8 mouse cellular contexts compared by ENCODE assay signal in the genomic region with DNA sequence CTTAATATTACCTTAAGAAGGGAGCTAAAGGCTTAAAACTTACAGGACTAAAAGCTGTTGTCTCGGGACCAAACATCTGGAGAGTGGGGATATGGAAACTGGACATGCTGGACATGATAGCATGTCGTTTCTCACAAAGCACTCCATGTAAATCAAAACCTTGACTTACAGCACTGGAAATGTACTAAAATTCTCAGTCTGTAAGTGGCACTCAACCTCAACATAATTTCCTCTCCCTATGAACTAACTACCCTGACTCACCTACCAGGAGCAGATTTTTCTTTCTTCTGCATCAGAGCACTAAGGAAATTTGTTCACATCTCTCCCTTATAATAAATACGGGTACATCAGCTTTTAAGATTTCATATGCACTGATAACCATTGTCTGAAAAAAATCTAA. TPM values are rescaled to one million over a fixed set of nuclear protein-coding genes. Genes with fewer than 3 reads are reported as not detected.
DNase-seq lines count a peak whose midpoint lies in the region; ATAC-seq and TF ChIP-seq lines count a peak whose summit lies in the region.

No protein-coding gene starts in this region.

- 19% methylated on average over 3 of the region's 3 CpGs for WGBS in embryonic facial prominence, embryonic 14.5 days
- 17% methylated on average over 3 of the region's 3 CpGs for WGBS in intestine, embryonic 14.5 days
- WGBS in midbrain, postnatal 0 days, result 17% methylated on average over 3 of the region's 3 CpGs
- 51% methylated on average over 3 of the region's 3 CpGs for WGBS in thymus, adult 2 months

- H3K27ac ChIP-seq in left cerebral cortex, adult 2 months, result peak overlapping the region; percentile 80
- no peak overlapping the region for H3K27ac ChIP-seq in embryonic facial prominence, embryonic 14.5 days (replicated peaks; ENCODE audit: low read depth, low read length)
- no peak overlapping the region for H3K27ac ChIP-seq in intestine, embryonic 14.5 days (ENCODE audit: low read depth)
- no peak overlapping the region; the same call in 1 of the 2 replicates for H3K27ac ChIP-seq in midbrain, postnatal 0 days (ENCODE audit: low read depth, low read length)
- no peak overlapping the region for H3K27ac ChIP-seq in thymus, adult 2 months (ENCODE audit: control insufficient read depth, insufficient read depth, low read length)

- no peak for TF ChIP-seq POLR2A in thymus, adult 2 months (IDR thresholded peaks at IDR 0.05; ENCODE audit: control insufficient read depth, extremely low read depth, insufficient read depth, low read length, poor library complexity)

- peaks cover 11% of the 10 kb centered on the region; the same call in 1 of the 2 replicates for H3K4me1 ChIP-seq in embryonic facial prominence, embryonic 14.5 days (ENCODE audit: control insufficient read depth, insufficient read depth, low read length)
- H3K4me1 ChIP-seq in intestine, embryonic 14.5 days (replicated peaks; ENCODE audit: control insufficient read depth, insufficient read depth, low read length), result peaks cover 10% of the 10 kb centered on the region; the same call in 1 of the 2 replicates
- H3K4me1 ChIP-seq in midbrain, postnatal 0 days (ENCODE audit: insufficient read depth, low read length), result no peaks in the 10 kb centered on the region
- peaks cover 14% of the 10 kb centered on the region for H3K4me1 ChIP-seq in thymus, adult 2 months (replicated peaks; ENCODE audit: control insufficient read depth, insufficient read depth, low read length)

- ATAC-seq in embryonic facial prominence, embryonic 14.5 days (ENCODE audit: low read depth), result no peak
- no peak for ATAC-seq in intestine, embryonic 14.5 days (replicated peaks; ENCODE audit: low FRiP score, low TSS enrichment, low read depth)
- no peak for ATAC-seq in midbrain, postnatal 0 days (ENCODE audit: low FRiP score)

- no peaks in the 10 kb centered on the region for H3K27me3 ChIP-seq in embryonic facial prominence, embryonic 14.5 days (replicated peaks; ENCODE audit: control insufficient read depth, insufficient read depth, low read length)
- no peaks in the 10 kb centered on the region for H3K27me3 ChIP-seq in intestine, embryonic 14.5 days (replicated peaks; ENCODE audit: control insufficient read depth, insufficient read depth, low read length)
- no peaks in the 10 kb centered on the region for H3K27me3 ChIP-seq in midbrain, postnatal 0 days (ENCODE audit: insufficient read depth, low read length)
- H3K27me3 ChIP-seq in thymus, adult 2 months (ENCODE audit: control insufficient read depth, insufficient read depth, low read length), result peaks cover 19% of the 10 kb centered on the region

- no peak for TF ChIP-seq CTCF in left cerebral cortex, adult 2 months (IDR thresholded peaks at IDR 0.05)
- TF ChIP-seq CTCF in midbrain, postnatal 0 days (IDR thresholded peaks at IDR 0.05), result peak; percentile 30; the same call in 1 of the 2 replicates
- TF ChIP-seq CTCF in thymus, adult 2 months (IDR thresholded peaks at IDR 0.05; ENCODE audit: borderline replicate concordance, control insufficient read depth, extremely low read depth, insufficient read depth, low read length, poor library complexity), result no peak

- intact Hi-C loops in left cerebral cortex, adult 2 months (cut with DNase I), result loop anchor here (5.0 to 10.0 kb wide), 6 partner anchors 92 to 1030 kb away; no protein-coding TSS in a partner anchor

- peak overlapping the region; percentile 76 for H3K4me2 ChIP-seq in embryonic facial prominence, embryonic 14.5 days (ENCODE audit: low read depth, low read length)
- H3K4me2 ChIP-seq in intestine, embryonic 14.5 days (ENCODE audit: low read length), result peak overlapping the region; percentile 97
- peak overlapping the region; percentile 84 for H3K4me2 ChIP-seq in midbrain, postnatal 0 days (ENCODE audit: low read depth, low read length, poor library complexity, severe bottlenecking)

- no peak for DNase-seq in left cerebral cortex, adult 2 months (ENCODE audit: extremely low spot score in 1 of 2, low spot score in 2 of 2)
- no peak for DNase-seq in left cerebral cortex, adult 9 months (ENCODE audit: low spot score in 2 of 2)
- DNase-seq in embryonic facial prominence, embryonic 14.5 days (ENCODE audit: low spot score), result no peak
- no peak for DNase-seq in intestine, embryonic 14.5 days (ENCODE audit: low spot score)
- peak; percentile 30 for DNase-seq in midbrain, postnatal 0 days (ENCODE audit: low spot score)
- no peak for DNase-seq in thymus, postnatal 0 days (ENCODE audit: low spot score)
- no peak for DNase-seq in adrenal gland, postnatal 10 days
- no peak for DNase-seq in thymus, adult 2 months

- H3K9ac ChIP-seq in embryonic facial prominence, embryonic 14.5 days (ENCODE audit: low read depth, low read length), result peak overlapping the region; percentile 96
- peak overlapping the region; percentile 88; the same call in 1 of the 2 replicates for H3K9ac ChIP-seq in intestine, embryonic 14.5 days (ENCODE audit: low read length)
- H3K9ac ChIP-seq in midbrain, postnatal 0 days (replicated peaks; ENCODE audit: low read length, poor library complexity, severe bottlenecking), result peak overlapping the region; percentile 67

- H3K4me3 ChIP-seq in left cerebral cortex, adult 2 months, result peak overlapping the region; percentile 76
- peak overlapping the region; percentile 91 for H3K4me3 ChIP-seq in embryonic facial prominence, embryonic 14.5 days (ENCODE audit: low read depth, low read length)
- peak overlapping the region; percentile 75 for H3K4me3 ChIP-seq in intestine, embryonic 14.5 days (ENCODE audit: low read depth, low read length)
- peak overlapping the region; percentile 90 for H3K4me3 ChIP-seq in midbrain, postnatal 0 days (ENCODE audit: low read depth, low read length)
- no peak overlapping the region for H3K4me3 ChIP-seq in thymus, adult 2 months (ENCODE audit: control insufficient read depth, insufficient read depth, low read length)

- no peaks in the 10 kb centered on the region for H3K36me3 ChIP-seq in embryonic facial prominence, embryonic 14.5 days (ENCODE audit: control insufficient read depth, insufficient read depth, low read length)
- no peaks in the 10 kb centered on the region for H3K36me3 ChIP-seq in intestine, embryonic 14.5 days (ENCODE audit: control insufficient read depth, insufficient read depth, low read length)
- H3K36me3 ChIP-seq in midbrain, postnatal 0 days (ENCODE audit: insufficient read depth, low read length), result no peaks in the 10 kb centered on the region
- H3K36me3 ChIP-seq in thymus, adult 2 months (ENCODE audit: control insufficient read depth, insufficient read depth, low read length), result no peaks in the 10 kb centered on the region

- H3K9me3 ChIP-seq in embryonic facial prominence, embryonic 14.5 days (ENCODE audit: control insufficient read depth, low read length), result no peaks in the 10 kb centered on the region
- H3K9me3 ChIP-seq in intestine, embryonic 14.5 days (ENCODE audit: control insufficient read depth, low read length), result no peaks in the 10 kb centered on the region
- H3K9me3 ChIP-seq in midbrain, postnatal 0 days (ENCODE audit: low read length), result no peaks in the 10 kb centered on the region

RNA-seq across cellular contexts. Expression of a gene that starts 3.1 kb away (rescaled TPM):
- 10 to 100 TPM; 51.2 to 63.8 TPM for total RNA-seq in left cerebral cortex, adult 2 months (2021)
- 45.5 and 46.9 TPM in 2 replicates for polyA plus RNA-seq in embryonic facial prominence, embryonic 14.5 days (2014; fragmentation: Nextera tagmentation; extraction: Ambion mirVana)
- 26.5 and 47.1 TPM in 2 replicates for polyA plus RNA-seq in intestine, embryonic 14.5 days (2014; fragmentation: Nextera tagmentation; extraction: Ambion mirVana)
- total RNA-seq in midbrain, postnatal 0 days (2014; rRNA removed), result 43.7 and 58.6 TPM in 2 replicates
- 18.6 and 22.8 TPM in 2 replicates for polyA plus RNA-seq in midbrain, postnatal 0 days (2015; fragmentation: Nextera tagmentation; extraction: Ambion mirVana)
- 3.8 and 4.0 TPM in 2 replicates for polyA plus RNA-seq in thymus, postnatal 0 days (2015; fragmentation: Nextera tagmentation; extraction: Ambion mirVana)
- total RNA-seq in adrenal gland, postnatal 10 days (2021), result 10 to 100 TPM; 26.1 to 28.5 TPM
- polyA plus RNA-seq in thymus, adult 2 months (2012; rRNA removed), result 0.94 and 1.5 TPM in 2 replicates
